Mouse (Mus musculus): Measurements from ENCODE around the gene Ephb1.

DNA sequence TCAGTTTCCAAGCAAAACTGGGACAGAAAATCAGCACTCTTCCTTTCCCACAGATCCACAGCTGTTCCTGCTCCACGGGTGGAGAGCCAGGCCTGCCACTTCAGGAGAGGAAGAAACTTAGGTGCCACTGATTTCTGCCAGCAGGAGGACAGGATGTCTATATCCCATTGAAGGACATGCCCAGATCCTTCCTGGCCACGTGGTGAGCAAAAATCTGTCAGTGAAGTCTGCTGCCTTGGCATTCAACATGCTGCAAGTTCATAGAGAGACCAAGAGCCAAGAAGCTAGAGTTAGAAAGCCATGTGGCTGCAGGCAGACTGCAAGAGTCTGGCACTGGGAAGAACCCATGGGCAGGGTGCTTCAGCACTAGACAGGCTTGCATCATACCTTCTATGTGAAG, 471.2 kb downstream of the Ephb1 start:
- no peak for TF ChIP-seq POLR2A (IDR thresholded peaks at IDR 0.05; ENCODE audit: borderline replicate concordance, low read depth, low read length)
- no peak for TF ChIP-seq CTCF (IDR thresholded peaks at IDR 0.05; ENCODE audit: low read depth, low read length)

Measured in bone marrow macrophage, adult 2 months (primary cell).